Mouse (Mus musculus): Measurements from ENCODE around the gene Madd.

Madd gene

DNA sequence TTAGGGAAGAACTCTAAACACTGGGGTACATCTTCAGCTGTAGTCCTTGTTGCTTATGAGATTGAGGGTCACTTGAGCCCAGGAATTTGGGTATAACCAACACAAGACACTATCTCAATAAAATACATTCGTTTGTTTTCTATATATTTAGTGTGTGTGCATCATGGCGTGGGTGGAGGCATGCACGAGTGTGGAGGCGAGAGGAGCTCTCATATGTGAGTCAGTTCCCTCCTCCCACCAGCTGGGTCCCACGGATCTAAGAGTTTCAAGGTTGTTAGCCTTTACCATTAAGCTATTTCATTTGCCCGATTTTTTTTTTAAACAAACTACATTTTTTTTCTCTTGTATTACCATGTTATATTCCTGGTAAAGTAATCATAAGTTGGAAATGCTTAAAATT is 92.8 kb downstream of the Madd start:
- DNase-seq (ENCODE audit: low read depth), result no peak

DNA sequence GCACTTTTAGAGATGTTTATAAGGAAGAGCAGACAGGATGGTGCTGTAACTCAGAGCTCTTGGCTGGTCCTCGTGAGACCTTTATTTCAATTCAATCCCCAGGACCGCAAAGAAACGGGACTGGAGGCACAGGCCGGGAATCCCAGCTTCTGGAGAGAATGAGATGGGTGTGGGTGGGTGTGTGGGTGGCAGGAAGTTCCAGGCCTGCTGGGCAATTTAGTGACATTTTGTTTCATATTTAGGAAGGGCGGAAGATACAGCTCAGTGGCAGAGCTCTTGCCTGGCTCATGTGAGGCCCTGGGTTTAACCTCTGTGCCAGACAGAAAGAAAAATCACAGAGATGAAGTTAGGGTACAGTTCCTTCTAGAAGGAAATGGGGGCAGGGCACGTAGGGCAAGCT is 93.4 kb downstream of the Madd start:
- no peak for DNase-seq (ENCODE audit: low read depth)

DNA sequence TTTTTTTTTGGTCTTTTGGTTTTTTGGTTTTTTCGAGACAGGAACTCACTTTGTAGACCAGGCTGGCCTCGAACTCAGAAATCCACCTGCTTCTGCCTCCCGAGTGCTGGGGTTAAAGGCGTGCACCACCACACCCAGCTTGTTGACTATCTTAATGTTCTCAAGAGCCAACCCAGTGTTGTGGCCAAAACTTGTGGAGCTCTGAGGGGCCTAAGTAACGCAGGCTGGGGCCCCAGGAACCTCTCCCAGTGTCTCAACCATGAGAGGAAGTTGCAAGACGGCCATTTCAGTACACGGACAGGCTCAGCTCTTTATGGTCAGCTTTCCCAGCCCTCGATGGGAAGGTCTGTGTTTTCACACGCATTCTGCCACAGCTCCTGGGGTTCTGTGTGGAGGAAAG is 94.7 kb downstream of the Madd start:
- DNase-seq (ENCODE audit: low read depth), result no peak

DNA sequence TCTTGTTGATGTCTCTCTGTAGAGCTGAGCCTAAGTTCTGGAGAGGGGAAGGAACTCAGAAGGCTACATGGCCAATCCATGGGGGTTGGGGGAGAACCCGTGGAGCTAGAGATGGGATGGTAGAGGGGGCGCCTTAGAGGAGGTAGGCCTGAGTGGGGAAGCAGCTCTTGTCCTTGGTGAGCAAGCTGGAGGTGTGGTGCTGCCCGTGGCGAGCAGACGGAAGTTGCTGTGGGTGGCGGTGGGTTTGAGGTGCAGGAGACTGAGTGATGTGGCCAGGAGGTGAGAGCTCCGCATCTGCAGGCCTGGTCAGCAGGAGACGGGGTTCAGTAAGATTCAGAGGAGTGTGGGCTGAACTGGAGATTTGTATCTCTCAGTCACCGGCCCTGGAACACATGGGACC is 96.2 kb downstream of the Madd start:
- no peak for DNase-seq (ENCODE audit: low read depth)

Data from fibroblast of lung, adult 2 months (primary cell).